Mouse (Mus musculus) neural tube, embryonic 14.5 days (tissue): ENCODE measurements around the gene Card10. TPM values are rescaled to one million over a fixed set of nuclear protein-coding genes. Genes with fewer than 3 reads are reported as not detected.

Source experiments
- ATAC-seq: fragments of 200-750 bp; cut with Nextera tagmentation; 2 replicates; pipeline ENCODE4 v1.8.0; 2017; ENCODE audit warnings: low read depth, mild to moderate bottlenecking, moderate TSS enrichment, moderate library complexity
- H3K27ac ChIP-seq: fragments of 300-500 bp; sonication (generic); 2 replicates; pipeline ENCODE4 v1.5.1; 2014; ENCODE audit warnings: low read depth, mild to moderate bottlenecking, control low read depth, low read length, moderate library complexity, mixed read lengths
- H3K27me3 ChIP-seq: fragments of 300-500 bp; sonication (generic); 2 replicates; pipeline ENCODE4 v1.6.1; 2014; ENCODE audit warnings: low read length; ENCODE audit not compliant: control insufficient read depth, insufficient read depth
- H3K36me3 ChIP-seq: fragments of 300-500 bp; sonication (generic); 2 replicates; pipeline ENCODE4 v1.6.1; 2014; ENCODE audit warnings: low read length, mixed read lengths; ENCODE audit not compliant: control insufficient read depth, insufficient read depth
- H3K4me1 ChIP-seq: fragments of 300-500 bp; sonication (generic); 2 replicates; pipeline ENCODE4 v1.6.1; 2014; ENCODE audit warnings: low read length; ENCODE audit not compliant: control insufficient read depth, insufficient read depth
- H3K4me2 ChIP-seq: fragments of 300-500 bp; sonication (generic); 2 replicates; pipeline ENCODE4 v1.6.1; 2014; ENCODE audit warnings: mild to moderate bottlenecking, low read depth, low read length, control low read depth
- H3K4me3 ChIP-seq: fragments of 300-500 bp; sonication (generic); 2 replicates; pipeline ENCODE4 v1.5.1; 2014; ENCODE audit warnings: low read depth, low read length, control low read depth, mixed read lengths
- H3K9ac ChIP-seq: fragments of 300-500 bp; sonication (generic); replicated peaks from 2 replicates; pipeline ENCODE4 v1.6.1; 2014; ENCODE audit warnings: low read depth, mild to moderate bottlenecking, control low read depth, low read length, mixed read lengths
- H3K9me3 ChIP-seq: fragments of 300-500 bp; sonication (generic); 2 replicates; pipeline ENCODE4 v1.6.1; 2016; ENCODE audit warnings: low read length; ENCODE audit not compliant: control insufficient read depth
- WGBS: fragments of 180-500 bp; shearing (Covaris S2); extraction: QIAGEN DNeasy Blood & Tissue Kit; methylation state at CpG from one replicate; pipeline ENCODE4 v1.1.7; 2014; 5-methylcytosine and 5-hydroxymethylcytosine counted together
- polyA plus RNA-seq: library from polyadenylated mRNA; unstranded; fragments of >200 nt; fragmentation: Nextera tagmentation; extraction: Ambion mirVana; gene quantifications from 2 replicates; pipeline ENCODE4 v1.2.1, GENCODE M21; 2014

The Card10 gene
- polyA plus RNA-seq, 1 experiment from 2014 or later, result 1.8 TPM

DNA sequence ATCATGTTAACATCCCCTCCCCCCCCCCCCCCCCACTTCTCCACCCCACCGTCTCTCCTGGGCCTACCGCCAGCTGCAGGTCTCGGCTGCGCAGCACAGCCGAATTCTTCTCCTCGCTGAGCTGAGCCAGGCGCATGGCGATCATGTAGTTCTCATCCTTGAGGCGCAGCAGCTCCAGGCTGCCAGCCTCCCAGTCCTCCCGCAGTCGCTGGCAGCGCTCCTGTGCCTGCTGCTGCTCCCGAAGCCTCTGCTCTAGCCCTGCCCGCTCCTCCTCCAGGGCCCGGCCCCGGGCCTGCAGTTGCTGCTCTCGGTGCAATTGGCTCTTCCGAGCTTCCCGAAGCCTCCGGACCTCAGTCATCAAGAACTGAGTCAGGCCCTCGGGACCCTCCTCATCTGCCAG lies 3.8 kb downstream of the Card10 start:
- H3K9me3 ChIP-seq, result no peaks in the 10 kb centered on the region
- no peak overlapping the region for H3K27ac ChIP-seq
- H3K4me2 ChIP-seq, result no peak overlapping the region
- H3K27me3 ChIP-seq, result peaks cover 19% of the 10 kb centered on the region
- H3K9ac ChIP-seq, result no peak overlapping the region
- no peaks in the 10 kb centered on the region for H3K36me3 ChIP-seq
- 33% methylated on average over 21 of the region's 21 CpGs for WGBS
- no peak overlapping the region for H3K4me3 ChIP-seq
- H3K4me1 ChIP-seq, result peaks cover 13% of the 10 kb centered on the region
- peak; percentile 55; the same call in 1 of the 2 replicates for ATAC-seq

DNA sequence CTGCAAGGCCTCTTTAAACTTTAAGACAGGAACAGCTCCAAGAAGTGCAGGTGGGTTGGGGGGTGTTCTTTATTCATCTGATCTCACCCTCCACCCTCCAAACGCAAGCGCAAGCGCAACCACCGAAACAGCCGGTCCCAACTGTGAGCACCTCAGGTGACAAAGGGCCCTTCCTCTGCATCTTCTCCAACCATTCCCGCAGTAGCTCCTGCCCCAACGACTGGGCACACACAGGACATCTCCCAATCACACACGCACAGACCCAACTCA lies 5.8 kb downstream of the Card10 start:
- no peak for ATAC-seq
- Histone ChIP-seq H3K4me3 (no peak overlapping the region), H3K9me3 (no peaks in the 10 kb centered on the region), H3K9ac (no peak overlapping the region), H3K4me2 (no peak overlapping the region), H3K27me3 (peaks cover 6% of the 10 kb centered on the region), H3K36me3 (no peaks in the 10 kb centered on the region), H3K4me1 (peaks cover 7% of the 10 kb centered on the region), H3K27ac (no peak overlapping the region)
- 82% methylated on average over 8 of the region's 8 CpGs for WGBS

DNA sequence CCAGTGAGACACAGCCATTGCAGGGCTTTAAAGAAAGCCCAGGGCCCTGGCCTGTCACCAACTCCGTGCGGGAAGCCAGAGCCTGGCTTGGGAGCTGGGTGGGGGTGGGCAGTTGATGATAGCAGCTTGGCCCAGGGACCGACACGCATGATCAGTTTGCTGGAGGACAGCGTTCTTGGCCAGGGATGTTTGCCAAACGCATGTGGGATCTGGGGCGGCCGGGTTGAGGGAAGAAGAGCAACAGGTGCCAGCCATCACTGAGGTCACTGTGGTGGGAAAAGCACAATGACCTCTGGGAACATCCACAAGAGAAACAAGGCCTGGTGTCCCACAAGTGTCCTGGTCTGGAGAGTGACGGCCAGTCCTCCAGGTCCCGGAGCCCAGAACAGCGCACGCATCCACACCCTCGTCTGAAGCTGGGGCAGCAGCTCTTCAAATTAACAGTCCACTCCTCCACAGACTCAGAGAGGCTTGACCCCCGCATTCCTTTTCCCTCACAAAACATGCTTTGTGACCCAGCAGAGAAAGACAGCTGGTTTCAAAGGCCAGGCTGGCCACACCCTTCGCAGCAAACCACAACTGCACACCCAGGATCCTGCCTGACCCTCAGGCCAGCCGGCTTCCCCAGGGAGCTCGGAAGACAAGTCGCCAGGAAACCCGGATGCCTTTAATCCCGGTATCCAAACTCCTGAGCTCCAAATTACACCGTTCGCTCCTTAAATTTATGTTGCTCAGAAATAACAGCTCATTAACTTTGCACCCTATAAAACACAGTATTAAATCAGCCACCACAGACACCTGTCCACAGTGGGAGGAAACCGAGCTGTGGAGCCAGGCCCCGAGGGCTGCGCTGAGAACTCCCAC lies 6.4 kb downstream of the Card10 start:
- Histone ChIP-seq H3K36me3 (no peaks in the 10 kb centered on the region), H3K27me3 (peaks cover 2% of the 10 kb centered on the region), H3K9me3 (no peaks in the 10 kb centered on the region), H3K9ac (no peak overlapping the region), H3K27ac (no peak overlapping the region), H3K4me3 (no peak overlapping the region), H3K4me1 (peaks cover 5% of the 10 kb centered on the region; the same call in 1 of the 2 replicates), H3K4me2 (no peak overlapping the region)
- 37% methylated on average over 25 of the region's 25 CpGs for WGBS
- ATAC-seq, result no peak

DNA sequence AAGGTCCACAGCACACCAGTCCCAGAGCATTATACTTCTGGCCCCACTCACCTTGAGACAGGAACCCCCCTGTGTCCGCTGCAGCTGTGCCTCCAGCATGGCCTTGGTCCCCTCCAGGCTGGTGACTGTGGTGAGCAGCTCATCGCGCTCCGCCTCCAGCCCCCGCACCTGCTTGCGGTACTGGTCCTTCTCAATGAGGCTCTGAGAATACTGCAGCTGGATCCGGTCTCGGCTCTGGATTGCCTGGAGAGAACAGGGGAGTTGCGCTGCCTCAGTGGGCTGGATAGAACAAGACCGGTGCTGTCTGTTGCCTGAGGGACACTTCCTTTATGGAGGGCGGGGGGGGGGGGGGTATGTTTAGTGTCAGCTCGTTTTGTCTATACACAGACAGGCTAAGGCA lies 11.9 kb downstream of the Card10 start:
- H3K9me3 ChIP-seq, result no peaks in the 10 kb centered on the region
- H3K4me2 ChIP-seq, result no peak overlapping the region
- no peak overlapping the region for H3K9ac ChIP-seq
- H3K4me3 ChIP-seq, result no peak overlapping the region
- no peak for ATAC-seq
- H3K27me3 ChIP-seq, result no peaks in the 10 kb centered on the region; the same call in 1 of the 2 replicates
- peaks cover under 1% of the 10 kb centered on the region; the same call in 1 of the 2 replicates for H3K4me1 ChIP-seq
- no peak overlapping the region for H3K27ac ChIP-seq
- H3K36me3 ChIP-seq, result no peaks in the 10 kb centered on the region
- 79% methylated on average over 12 of the region's 12 CpGs for WGBS

DNA sequence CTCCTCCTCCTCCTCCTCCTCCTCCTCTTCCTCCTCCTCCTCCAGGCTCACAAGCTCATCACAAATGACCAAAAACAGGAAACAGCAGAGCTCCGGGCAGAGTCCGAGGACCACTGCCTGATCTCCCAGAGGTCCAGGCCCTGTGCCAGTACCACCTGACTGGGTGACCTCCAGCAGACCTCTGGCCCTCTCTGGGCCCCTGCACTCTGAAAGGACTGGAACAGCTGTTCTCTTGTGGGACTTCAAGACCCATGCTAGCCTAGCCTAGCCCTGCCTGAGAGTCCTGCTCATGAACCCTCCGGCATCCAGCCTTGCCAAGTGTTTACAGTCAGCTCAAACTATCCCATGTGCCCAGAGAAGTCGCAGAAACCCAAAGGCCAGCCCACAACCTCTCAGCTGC lies 12.4 kb downstream of the Card10 start:
- no peaks in the 10 kb centered on the region for H3K9me3 ChIP-seq
- H3K9ac ChIP-seq, result no peak overlapping the region
- H3K4me1 ChIP-seq, result peaks cover 5% of the 10 kb centered on the region
- ATAC-seq, result no peak
- no peak overlapping the region for H3K4me3 ChIP-seq
- H3K27ac ChIP-seq, result no peak overlapping the region
- 66% methylated on average over 4 of the region's 4 CpGs for WGBS
- no peaks in the 10 kb centered on the region for H3K36me3 ChIP-seq
- H3K4me2 ChIP-seq, result no peak overlapping the region
- H3K27me3 ChIP-seq, result no peaks in the 10 kb centered on the region; the same call in 1 of the 2 replicates

DNA sequence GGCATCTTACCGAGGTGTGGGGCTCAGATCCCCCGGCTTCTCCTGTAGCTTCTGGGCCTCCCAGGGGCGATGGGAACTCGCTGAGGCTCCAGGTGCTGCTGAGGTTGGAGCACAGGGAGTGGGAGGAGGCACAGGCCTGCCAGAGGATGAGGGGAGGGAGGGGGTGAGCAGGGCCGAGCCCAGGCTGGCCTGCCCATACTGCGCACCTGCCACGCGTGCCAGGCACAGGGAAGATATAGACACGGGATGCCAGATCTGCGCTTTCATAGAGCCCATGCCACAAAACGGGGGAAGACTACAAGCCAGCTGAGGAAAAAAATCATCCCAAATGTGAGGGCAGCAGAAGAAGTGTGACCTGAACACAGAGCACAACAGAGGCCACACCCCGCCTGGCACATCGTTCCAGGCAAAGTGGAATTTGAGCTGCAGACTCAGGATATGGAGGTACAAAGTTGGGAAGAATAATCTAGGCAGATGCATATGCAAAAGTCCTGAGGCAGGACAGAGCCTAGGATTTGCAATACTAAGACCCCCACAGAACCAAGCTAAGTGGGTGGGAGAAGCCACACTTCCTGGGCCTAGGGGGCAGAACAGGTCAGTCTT lies 13.0 kb downstream of the Card10 start:
- WGBS, result 86% methylated on average over 13 of the region's 13 CpGs
- H3K36me3 ChIP-seq, result no peaks in the 10 kb centered on the region

DNA sequence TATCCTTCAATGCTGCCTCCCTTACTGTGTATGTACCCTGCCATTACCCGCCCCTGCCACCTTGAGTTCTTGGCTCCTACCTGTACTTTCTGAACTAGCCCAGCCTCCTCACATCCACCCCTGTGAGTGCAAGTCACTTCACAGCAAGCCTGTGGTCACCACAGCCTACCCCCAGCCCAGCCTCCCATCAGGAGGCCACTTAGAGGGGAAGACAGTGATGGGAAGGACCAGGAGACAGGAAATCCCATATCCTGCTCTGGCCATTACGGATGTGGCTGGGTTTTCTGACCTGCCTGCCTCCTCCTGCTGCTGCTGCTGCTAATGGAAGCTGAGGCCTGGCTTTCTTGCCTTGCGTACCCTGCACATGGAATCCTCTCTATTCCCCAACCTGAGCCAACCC lies 14.8 kb downstream of the Card10 start:
- H3K9ac ChIP-seq, result no peak overlapping the region
- 75% methylated on average over 3 of the region's 3 CpGs for WGBS
- no peak for ATAC-seq
- no peak overlapping the region for H3K4me2 ChIP-seq
- H3K27me3 ChIP-seq, result no peaks in the 10 kb centered on the region
- no peak overlapping the region for H3K27ac ChIP-seq
- peaks cover 5% of the 10 kb centered on the region for H3K4me1 ChIP-seq
- no peaks in the 10 kb centered on the region for H3K36me3 ChIP-seq
- H3K4me3 ChIP-seq, result no peak overlapping the region
- H3K9me3 ChIP-seq, result no peaks in the 10 kb centered on the region

More for the DNA sequence above, 13.0 kb downstream of the Card10 start:
- Histone ChIP-seq H3K27me3 (no peaks in the 10 kb centered on the region; the same call in 1 of the 2 replicates), H3K9me3 (no peaks in the 10 kb centered on the region), H3K4me1 (peaks cover 5% of the 10 kb centered on the region), H3K27ac (no peak overlapping the region), H3K4me2 (no peak overlapping the region), H3K4me3 (no peak overlapping the region), H3K9ac (no peak overlapping the region)
- ATAC-seq, result no peak

- H3K4me1 ChIP-seq, result peaks cover 5% of the 10 kb centered on the region
- no peak overlapping the region for H3K4me3 ChIP-seq
- no peak overlapping the region for H3K27ac ChIP-seq
- no peak for ATAC-seq
- H3K4me2 ChIP-seq, result no peak overlapping the region
- no peak overlapping the region for H3K9ac ChIP-seq
- 65% methylated on average over 9 of the region's 9 CpGs for WGBS
- no peaks in the 10 kb centered on the region for H3K36me3 ChIP-seq
- no peaks in the 10 kb centered on the region for H3K9me3 ChIP-seq
- H3K27me3 ChIP-seq, result no peaks in the 10 kb centered on the region
Measured at GRCm38 (mm10) chr15:78787287-78787856, 15.5 kb downstream of the Card10 start.

DNA sequence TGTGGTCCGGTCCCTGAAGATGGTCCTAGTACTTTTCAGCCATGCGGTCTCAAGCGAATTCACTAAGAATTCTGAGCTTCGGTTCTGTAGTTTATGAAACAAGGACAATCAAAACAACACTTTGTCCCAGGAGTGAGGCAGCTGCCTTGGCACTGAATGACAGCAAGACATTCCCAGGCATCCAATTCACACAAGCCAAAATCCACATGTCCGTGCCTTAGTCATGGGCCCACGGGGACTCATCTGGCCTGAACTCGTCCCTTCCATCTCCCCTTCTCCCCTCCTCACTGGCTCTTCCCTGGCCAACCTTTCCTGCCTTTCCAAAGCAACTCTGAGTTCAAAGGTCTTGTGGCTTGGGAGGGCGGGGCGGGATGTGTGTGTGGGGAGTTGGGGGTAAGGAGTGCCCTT lies 16.4 kb downstream of the Card10 start:
- no peak overlapping the region for H3K4me2 ChIP-seq
- H3K36me3 ChIP-seq, result no peaks in the 10 kb centered on the region
- no peaks in the 10 kb centered on the region for H3K27me3 ChIP-seq
- H3K9me3 ChIP-seq, result no peaks in the 10 kb centered on the region
- H3K9ac ChIP-seq, result no peak overlapping the region
- H3K4me3 ChIP-seq, result no peak overlapping the region
- H3K4me1 ChIP-seq, result peaks cover 5% of the 10 kb centered on the region
- no peak overlapping the region for H3K27ac ChIP-seq
- WGBS, result 69% methylated on average over 9 of the region's 9 CpGs
- ATAC-seq, result no peak
